Mouse (Mus musculus): ENCODE results near the gene Pdzk1.

DNA sequence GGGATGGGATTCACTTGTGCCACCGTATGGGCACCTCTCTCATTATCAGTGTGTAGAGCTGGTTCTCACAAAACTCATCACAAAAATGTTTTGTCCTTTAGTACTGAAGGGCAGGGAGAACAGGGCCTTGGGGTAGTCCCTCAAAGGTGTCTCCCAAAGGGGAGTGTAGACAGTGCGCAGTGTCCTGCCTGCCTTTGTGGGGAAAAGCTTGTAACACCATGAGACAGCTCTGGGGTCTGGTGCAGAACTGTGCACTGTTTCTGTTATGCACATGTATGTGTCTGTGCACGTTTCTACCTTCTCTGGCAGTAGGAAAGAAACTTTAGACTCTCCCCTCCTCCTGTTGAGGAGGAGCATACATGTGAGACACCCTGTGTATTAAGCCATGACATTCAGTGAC lies 38.8 kb downstream of the Pdzk1 start:
- TF ChIP-seq CTCF (IDR thresholded peaks at IDR 0.05; ENCODE audit: extremely low read depth, insufficient read depth, low read length) (no peak), POLR2A (IDR thresholded peaks at IDR 0.05; ENCODE audit: extremely low read depth, insufficient read depth, low read length) (no peak)
